Mouse (Mus musculus): Measurements from ENCODE around the gene Snx13. TPM values are rescaled to one million over a fixed set of nuclear protein-coding genes. Genes with fewer than 3 reads are reported as not detected.

Snx13 gene
- polyA plus RNA-seq, 1 experiment = 31.3 TPM

DNA sequence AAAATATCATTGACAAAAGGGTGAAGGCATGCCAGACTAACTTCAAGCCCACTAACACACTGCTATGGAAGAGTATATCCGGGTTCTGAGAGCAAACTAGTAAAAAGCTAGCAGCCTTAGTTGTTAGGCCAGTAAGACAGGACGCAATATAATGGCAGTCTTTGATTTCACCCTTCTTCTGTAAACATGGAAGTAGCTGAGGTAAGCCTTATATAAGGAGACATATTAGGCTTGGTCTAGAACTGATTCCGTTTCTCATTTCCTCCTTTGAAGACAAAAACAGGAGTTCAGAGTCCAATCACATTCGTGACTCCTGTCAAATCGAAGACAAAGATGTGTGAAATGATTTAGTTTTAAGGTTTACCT lies 7.4 kb upstream of the Snx13 start:
- no peak for TF ChIP-seq EP300 (IDR thresholded peaks at IDR 0.05; ENCODE audit: insufficient read depth, low read depth, low read length)
- no peak for TF ChIP-seq POLR2A (IDR thresholded peaks at IDR 0.05; ENCODE audit: insufficient read depth, low read length)
- no peak for TF ChIP-seq CTCF (IDR thresholded peaks at IDR 0.05; ENCODE audit: low read depth, low read length)
- H3K9ac ChIP-seq (ENCODE audit: low read depth, poor library complexity, severe bottlenecking) = no peak overlapping the region
- no peaks in the 10 kb centered on the region for H3K36me3 ChIP-seq (ENCODE audit: control insufficient read depth, insufficient read depth, low read length, poor library complexity, severe bottlenecking)
- H3K4me3 ChIP-seq (ENCODE audit: low read depth, low read length) = no peak overlapping the region
- no peaks in the 10 kb centered on the region for H3K4me1 ChIP-seq (ENCODE audit: control insufficient read depth, insufficient read depth, low read length)
- no peaks in the 10 kb centered on the region for H3K27me3 ChIP-seq (ENCODE audit: control insufficient read depth, insufficient read depth, low read length, poor library complexity, severe bottlenecking)
- no peak overlapping the region for H3K27ac ChIP-seq (ENCODE audit: insufficient read depth, low read length)
- H3K9me3 ChIP-seq (replicated peaks; ENCODE audit: control insufficient read depth, insufficient read depth, low read length, poor library complexity, severe bottlenecking) = no peaks in the 10 kb centered on the region

DNA sequence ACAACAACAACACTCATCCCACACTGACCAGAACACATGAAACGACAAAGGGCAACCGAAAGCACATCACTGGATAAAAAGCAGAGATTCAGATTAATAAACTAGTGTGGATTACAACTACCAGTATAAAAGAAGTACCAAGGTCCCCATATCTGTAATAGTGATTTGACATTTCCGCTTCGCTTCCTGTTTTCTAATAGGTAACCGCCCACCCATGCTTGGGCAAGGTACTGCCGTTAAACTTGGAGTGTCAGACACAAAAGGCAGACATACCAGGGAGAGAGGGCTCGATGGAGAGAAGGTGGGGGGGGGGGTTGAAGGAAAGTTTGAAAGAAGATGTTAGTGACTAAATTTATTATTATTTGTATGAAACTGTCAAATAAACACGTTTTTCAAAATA lies 5.0 kb upstream of the Snx13 start:
- Histone ChIP-seq H3K4me1 (ENCODE audit: control insufficient read depth, insufficient read depth, low read length) (no peaks in the 10 kb centered on the region), H3K36me3 (ENCODE audit: control insufficient read depth, insufficient read depth, low read length, poor library complexity, severe bottlenecking) (no peaks in the 10 kb centered on the region), H3K27me3 (ENCODE audit: control insufficient read depth, insufficient read depth, low read length, poor library complexity, severe bottlenecking) (no peaks in the 10 kb centered on the region), H3K9me3 (replicated peaks; ENCODE audit: control insufficient read depth, insufficient read depth, low read length, poor library complexity, severe bottlenecking) (no peaks in the 10 kb centered on the region), H3K4me3 (ENCODE audit: low read depth, low read length) (no peak overlapping the region), H3K9ac (ENCODE audit: low read depth, poor library complexity, severe bottlenecking) (no peak overlapping the region), H3K27ac (ENCODE audit: insufficient read depth, low read length) (no peak overlapping the region)
- TF ChIP-seq CTCF (IDR thresholded peaks at IDR 0.05; ENCODE audit: low read depth, low read length) = no peak
- TF ChIP-seq EP300 (IDR thresholded peaks at IDR 0.05; ENCODE audit: insufficient read depth, low read depth, low read length) = no peak
- no peak for TF ChIP-seq POLR2A (IDR thresholded peaks at IDR 0.05; ENCODE audit: insufficient read depth, low read length)

DNA sequence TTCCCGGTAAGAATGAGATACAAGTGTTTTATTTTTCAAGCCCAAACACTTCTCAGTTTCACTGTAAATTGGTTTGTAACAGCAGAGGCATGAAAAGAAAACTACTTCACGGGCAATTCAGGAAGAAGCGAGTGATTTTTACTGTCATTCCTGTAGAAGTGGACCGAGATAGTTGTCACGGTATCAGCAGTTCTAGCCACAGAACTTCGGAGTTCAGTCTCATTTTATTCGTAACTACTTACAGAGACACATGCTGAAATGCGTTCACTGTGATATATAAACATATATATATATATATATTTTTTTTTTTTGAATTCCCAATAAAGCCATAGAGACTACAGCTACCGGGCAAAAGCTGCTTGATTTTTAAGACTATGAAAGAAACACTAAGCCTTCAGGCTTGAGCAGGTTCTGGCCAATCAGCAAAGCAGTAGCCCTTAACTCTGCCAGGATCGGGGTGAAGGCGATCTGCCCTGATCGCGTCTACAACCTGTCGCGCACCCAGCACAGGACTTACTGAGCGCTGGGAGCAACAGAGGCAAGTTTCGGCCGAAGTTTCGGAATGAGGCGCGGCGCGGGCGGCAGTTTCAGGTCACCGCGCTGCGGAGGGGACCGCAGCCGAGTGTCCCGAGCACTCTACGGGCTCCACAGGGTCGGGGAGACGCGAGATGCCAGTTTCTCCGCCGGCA lies 532 bp upstream of the Snx13 start:
- peak overlapping the region; percentile 98 for H3K9ac ChIP-seq (ENCODE audit: low read depth, poor library complexity, severe bottlenecking)
- TF ChIP-seq POLR2A (IDR thresholded peaks at IDR 0.05; ENCODE audit: insufficient read depth, low read length) = no peak
- TF ChIP-seq CTCF (IDR thresholded peaks at IDR 0.05; ENCODE audit: low read depth, low read length) = no peak
- no peak for TF ChIP-seq EP300 (IDR thresholded peaks at IDR 0.05; ENCODE audit: insufficient read depth, low read depth, low read length)
- H3K27me3 ChIP-seq (ENCODE audit: control insufficient read depth, insufficient read depth, low read length, poor library complexity, severe bottlenecking) = no peaks in the 10 kb centered on the region
- H3K27ac ChIP-seq (ENCODE audit: insufficient read depth, low read length) = no peak overlapping the region
- H3K36me3 ChIP-seq (ENCODE audit: control insufficient read depth, insufficient read depth, low read length, poor library complexity, severe bottlenecking) = no peaks in the 10 kb centered on the region
- no peaks in the 10 kb centered on the region for H3K9me3 ChIP-seq (replicated peaks; ENCODE audit: control insufficient read depth, insufficient read depth, low read length, poor library complexity, severe bottlenecking)
- peak overlapping the region; percentile 78 for H3K4me3 ChIP-seq (ENCODE audit: low read depth, low read length)
- no peaks in the 10 kb centered on the region for H3K4me1 ChIP-seq (ENCODE audit: control insufficient read depth, insufficient read depth, low read length)

DNA sequence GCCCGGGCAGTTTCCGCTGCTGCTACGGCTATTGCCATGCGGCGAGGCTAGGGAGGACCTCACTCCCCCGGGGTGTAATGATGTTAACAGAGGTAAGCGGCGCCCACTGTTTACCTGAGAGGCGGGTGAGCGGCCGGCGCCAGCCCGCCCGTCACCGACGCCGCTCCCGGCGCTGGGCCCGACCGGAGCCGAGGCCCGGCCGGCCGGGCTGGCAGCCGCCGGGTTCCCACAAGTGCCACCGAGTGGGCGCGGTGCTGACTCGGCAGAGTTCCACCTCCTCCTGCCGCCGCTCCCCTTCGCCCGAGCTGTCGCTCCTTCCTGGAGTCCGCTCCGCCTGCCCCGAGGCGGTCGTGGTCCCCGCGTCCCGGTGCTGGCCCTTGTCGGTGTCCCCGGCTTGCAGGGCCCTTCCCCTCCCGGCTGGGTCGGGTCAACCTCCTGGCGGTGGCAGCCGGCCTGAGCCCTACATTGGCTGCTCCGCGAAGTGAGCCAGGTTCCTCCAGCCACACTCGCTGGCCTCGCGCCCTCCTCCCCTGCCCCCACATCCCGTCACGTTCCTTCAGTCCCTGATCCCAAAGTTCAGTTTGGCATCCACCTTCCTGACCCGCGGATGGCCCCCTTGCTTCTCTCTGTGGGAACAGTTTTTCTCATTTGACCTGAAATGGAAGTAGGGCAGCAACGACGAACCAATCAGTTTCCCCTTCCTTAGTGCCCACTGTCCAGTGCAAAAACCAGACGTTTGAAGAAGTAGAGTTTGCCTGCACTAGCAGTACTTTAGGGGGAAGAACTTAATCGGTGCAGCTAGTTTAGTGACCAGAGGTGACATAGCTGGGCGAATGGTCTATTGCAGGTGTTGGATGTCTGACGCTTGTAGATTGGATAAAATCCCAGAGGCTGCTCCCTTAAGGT lies 587 bp downstream of the Snx13 start:
- H3K4me1 ChIP-seq (ENCODE audit: control insufficient read depth, insufficient read depth, low read length) = no peaks in the 10 kb centered on the region
- H3K9ac ChIP-seq (ENCODE audit: low read depth, poor library complexity, severe bottlenecking) = peak overlapping the region; percentile 98
- H3K9me3 ChIP-seq (replicated peaks; ENCODE audit: control insufficient read depth, insufficient read depth, low read length, poor library complexity, severe bottlenecking) = no peaks in the 10 kb centered on the region
- TF ChIP-seq POLR2A (IDR thresholded peaks at IDR 0.05; ENCODE audit: insufficient read depth, low read length) = no peak
- TF ChIP-seq CTCF (IDR thresholded peaks at IDR 0.05; ENCODE audit: low read depth, low read length) = no peak
- TF ChIP-seq EP300 (IDR thresholded peaks at IDR 0.05; ENCODE audit: insufficient read depth, low read depth, low read length) = no peak
- no peak overlapping the region for H3K27ac ChIP-seq (ENCODE audit: insufficient read depth, low read length)
- H3K4me3 ChIP-seq (ENCODE audit: low read depth, low read length) = peak overlapping the region; percentile 97
- no peaks in the 10 kb centered on the region for H3K27me3 ChIP-seq (ENCODE audit: control insufficient read depth, insufficient read depth, low read length, poor library complexity, severe bottlenecking)
- no peaks in the 10 kb centered on the region for H3K36me3 ChIP-seq (ENCODE audit: control insufficient read depth, insufficient read depth, low read length, poor library complexity, severe bottlenecking)

DNA sequence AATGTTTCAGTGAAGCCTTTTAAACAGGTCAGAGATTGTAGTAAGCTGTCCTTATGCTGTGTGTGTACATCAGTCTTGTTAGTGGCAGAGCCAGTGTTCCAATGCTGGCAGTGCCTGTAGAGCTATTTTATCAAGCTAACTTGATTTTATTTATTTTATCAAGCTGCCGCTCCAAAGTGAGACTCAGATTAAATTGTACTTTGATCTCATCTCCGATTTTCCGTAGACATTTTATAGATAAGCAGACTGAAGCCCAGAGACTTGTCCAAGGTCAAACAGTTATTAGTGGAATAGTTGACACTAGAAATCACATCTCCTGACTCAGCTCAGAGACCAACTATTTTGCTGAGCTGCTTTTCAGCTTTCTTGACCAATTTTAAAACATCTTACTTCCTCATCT lies 1.9 kb downstream of the Snx13 start:
- no peak for TF ChIP-seq CTCF (IDR thresholded peaks at IDR 0.05; ENCODE audit: low read depth, low read length)
- TF ChIP-seq EP300 (IDR thresholded peaks at IDR 0.05; ENCODE audit: insufficient read depth, low read depth, low read length) = no peak
- TF ChIP-seq POLR2A (IDR thresholded peaks at IDR 0.05; ENCODE audit: insufficient read depth, low read length) = no peak
- H3K9me3 ChIP-seq (replicated peaks; ENCODE audit: control insufficient read depth, insufficient read depth, low read length, poor library complexity, severe bottlenecking) = no peaks in the 10 kb centered on the region
- H3K27me3 ChIP-seq (ENCODE audit: control insufficient read depth, insufficient read depth, low read length, poor library complexity, severe bottlenecking) = no peaks in the 10 kb centered on the region
- no peak overlapping the region for H3K4me3 ChIP-seq (ENCODE audit: low read depth, low read length)
- no peak overlapping the region for H3K27ac ChIP-seq (ENCODE audit: insufficient read depth, low read length)
- no peak overlapping the region for H3K9ac ChIP-seq (ENCODE audit: low read depth, poor library complexity, severe bottlenecking)
- H3K4me1 ChIP-seq (ENCODE audit: control insufficient read depth, insufficient read depth, low read length) = no peaks in the 10 kb centered on the region
- H3K36me3 ChIP-seq (ENCODE audit: control insufficient read depth, insufficient read depth, low read length, poor library complexity, severe bottlenecking) = no peaks in the 10 kb centered on the region

DNA sequence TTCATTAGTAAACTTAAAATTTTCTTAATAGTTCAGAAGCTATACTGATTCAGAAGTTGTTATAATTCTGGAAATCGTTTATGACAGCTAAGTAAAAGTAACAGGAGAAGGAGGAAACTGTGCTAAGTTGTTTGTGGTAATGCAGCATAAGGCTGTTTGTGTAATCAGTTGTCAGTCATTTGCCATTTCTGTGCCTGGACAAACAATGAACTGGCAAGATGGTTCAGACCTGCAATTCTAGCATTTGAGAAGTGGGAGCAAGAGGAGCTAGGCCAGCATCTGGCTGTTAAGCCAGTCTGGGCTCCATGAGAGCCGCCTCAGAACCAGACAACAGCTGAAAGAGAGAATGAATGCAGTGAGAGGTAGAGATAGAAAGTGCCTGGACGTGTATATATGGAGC lies 3.5 kb downstream of the Snx13 start:
- H3K27ac ChIP-seq (ENCODE audit: insufficient read depth, low read length) = no peak overlapping the region
- H3K4me1 ChIP-seq (ENCODE audit: control insufficient read depth, insufficient read depth, low read length) = no peaks in the 10 kb centered on the region
- H3K27me3 ChIP-seq (ENCODE audit: control insufficient read depth, insufficient read depth, low read length, poor library complexity, severe bottlenecking) = no peaks in the 10 kb centered on the region
- no peak for TF ChIP-seq EP300 (IDR thresholded peaks at IDR 0.05; ENCODE audit: insufficient read depth, low read depth, low read length)
- TF ChIP-seq CTCF (IDR thresholded peaks at IDR 0.05; ENCODE audit: low read depth, low read length) = no peak
- no peak for TF ChIP-seq POLR2A (IDR thresholded peaks at IDR 0.05; ENCODE audit: insufficient read depth, low read length)
- H3K9me3 ChIP-seq (replicated peaks; ENCODE audit: control insufficient read depth, insufficient read depth, low read length, poor library complexity, severe bottlenecking) = no peaks in the 10 kb centered on the region
- no peaks in the 10 kb centered on the region for H3K36me3 ChIP-seq (ENCODE audit: control insufficient read depth, insufficient read depth, low read length, poor library complexity, severe bottlenecking)
- H3K4me3 ChIP-seq (ENCODE audit: low read depth, low read length) = no peak overlapping the region
- H3K9ac ChIP-seq (ENCODE audit: low read depth, poor library complexity, severe bottlenecking) = no peak overlapping the region

Data from ES-Bruce4 (cell line).